Mouse (Mus musculus) olfactory bulb, adult 2 months (tissue): ENCODE measurements at regions not wholly inside any gene's neighbourhood (a gene's known extent, or its start where the extent isn't known, plus 50 kb on each side); places are given as distances from the start of the nearest gene placed in this dataset.
A peak's percentile ranks its signal among the peaks of the same experiment; 100 is the strongest.

Experiments
- H3K27ac ChIP-seq: fragments of 200-500 bp; 2 replicates; pipeline ENCODE4 v1.5.1; 2012; ENCODE audit warnings: low read depth, low read length; ENCODE audit not compliant: insufficient read depth
- H3K4me1 ChIP-seq: fragments of 200-500 bp; 2 replicates; pipeline ENCODE4 v1.6.1; 2012; ENCODE audit warnings: low read length; ENCODE audit not compliant: control insufficient read depth, insufficient read depth
- H3K4me3 ChIP-seq: fragments of 200-500 bp; 2 replicates; pipeline ENCODE4 v1.5.1; 2012; ENCODE audit warnings: mild to moderate bottlenecking, low read depth, low read length, moderate library complexity; ENCODE audit not compliant: insufficient read depth
- CTCF ChIP-seq: fragments of 200-500 bp; IDR thresholded peaks from 2 replicates; pipeline ENCODE4 v1.5.1; 2012; ENCODE audit warnings: low read depth, mild to moderate bottlenecking, low read length, moderate library complexity; ENCODE audit not compliant: insufficient read depth
- POLR2A ChIP-seq: fragments of 200-500 bp; IDR thresholded peaks from 2 replicates; pipeline ENCODE4 v1.6.1; 2012; ENCODE audit warnings: mild to moderate bottlenecking, low read depth, low read length, moderate library complexity; ENCODE audit not compliant: insufficient read depth
- WGBS: fragments of 180-500 bp; shearing (Covaris S2); methylation state at CpG from one replicate; pipeline ENCODE4 v1.1.7; 2018; 5-methylcytosine and 5-hydroxymethylcytosine counted together

GRCm38 (mm10) chr16:87783561-87784304, 85.0 kb downstream of the Bach1 start:
- no peak overlapping the region for H3K27ac ChIP-seq

GRCm38 (mm10) chr16:87784405-87784994, 85.8 kb downstream of the Bach1 start:
- no peak overlapping the region for H3K4me3 ChIP-seq
- H3K4me1 ChIP-seq, result no peaks in the 10 kb centered on the region; the same call in 1 of the 2 replicates
- no peak for TF ChIP-seq CTCF
- no peak for TF ChIP-seq POLR2A
- no peak overlapping the region; the same call in 1 of the 2 replicates for H3K27ac ChIP-seq
- 42% methylated on average over 13 of the region's 13 CpGs for WGBS

More at GRCm38 (mm10) chr16:87783561-87784304, 85.0 kb downstream of the Bach1 start:
- no peaks in the 10 kb centered on the region; the same call in 1 of the 2 replicates for H3K4me1 ChIP-seq
- no peak overlapping the region for H3K4me3 ChIP-seq
- TF ChIP-seq POLR2A, result no peak
- TF ChIP-seq CTCF, result no peak
- 86% methylated on average over 17 of the region's 17 CpGs for WGBS

- WGBS, result 91% methylated on average over 10 of the region's 10 CpGs
- TF ChIP-seq CTCF, result no peak
- no peaks in the 10 kb centered on the region; the same call in 1 of the 2 replicates for H3K4me1 ChIP-seq
- no peak overlapping the region for H3K4me3 ChIP-seq
- H3K27ac ChIP-seq, result no peak overlapping the region
Measured at GRCm38 (mm10) chr16:87789539-87789938, 90.8 kb downstream of the Bach1 start.

GRCm38 (mm10) chr16:87789957-87790356, 91.2 kb downstream of the Bach1 start:
- WGBS, result 79% methylated on average over 6 of the region's 6 CpGs
- H3K27ac ChIP-seq, result no peak overlapping the region
- no peaks in the 10 kb centered on the region; the same call in 1 of the 2 replicates for H3K4me1 ChIP-seq
- TF ChIP-seq CTCF (no peak), POLR2A (no peak)
- H3K4me3 ChIP-seq, result no peak overlapping the region

GRCm38 (mm10) chr16:87796514-87797248, 97.9 kb downstream of the Bach1 start:
- no peak overlapping the region for H3K27ac ChIP-seq
- no peak for TF ChIP-seq CTCF
- TF ChIP-seq POLR2A, result no peak
- H3K4me1 ChIP-seq, result peaks cover 7% of the 10 kb centered on the region; the same call in 1 of the 2 replicates
- peak overlapping the region; percentile 3; the same call in 1 of the 2 replicates for H3K4me3 ChIP-seq
- 10% methylated on average over 20 of the region's 20 CpGs for WGBS

GRCm38 (mm10) chr16:87802317-87802716, 103.6 kb downstream of the Bach1 start:
- 73% methylated on average over 4 of the region's 4 CpGs for WGBS
- H3K4me1 ChIP-seq, result no peaks in the 10 kb centered on the region
- H3K27ac ChIP-seq, result no peak overlapping the region
- TF ChIP-seq POLR2A, result no peak
- no peak for TF ChIP-seq CTCF
- no peak overlapping the region for H3K4me3 ChIP-seq

- 78% methylated on average over 8 of the region's 8 CpGs for WGBS
- no peak overlapping the region for H3K4me3 ChIP-seq
- no peaks in the 10 kb centered on the region for H3K4me1 ChIP-seq
- no peak for TF ChIP-seq POLR2A
- TF ChIP-seq CTCF, result no peak
- H3K27ac ChIP-seq, result no peak overlapping the region
Measured at GRCm38 (mm10) chr16:87817590-87817989, 118.8 kb downstream of the Bach1 start.

- WGBS, result 53% methylated on average over 7 of the region's 7 CpGs
- H3K27ac ChIP-seq, result no peak overlapping the region
Measured at GRCm38 (mm10) chr16:87834296-87834695, 135.6 kb downstream of the Bach1 start.

More at GRCm38 (mm10) chr16:87834296-87834695, 135.6 kb downstream of the Bach1 start:
- Histone ChIP-seq H3K4me3 (no peak overlapping the region), H3K4me1 (no peaks in the 10 kb centered on the region)
- TF ChIP-seq POLR2A, result no peak
- no peak for TF ChIP-seq CTCF
